Mouse (Mus musculus) heart, postnatal 0 days (tissue): ENCODE data around the gene Pou2f1.

ENCODE experiments used
- CTCF ChIP-seq: IDR thresholded peaks from 2 replicates; pipeline ENCODE4 v1.5.1; 2016; ENCODE audit warnings: antibody characterized with exemption, control low read depth, low read depth
- EP300 ChIP-seq: IDR thresholded peaks from 2 replicates; pipeline ENCODE4 v1.6.1; 2016; ENCODE audit warnings: antibody characterized with exemption, low read depth

DNA sequence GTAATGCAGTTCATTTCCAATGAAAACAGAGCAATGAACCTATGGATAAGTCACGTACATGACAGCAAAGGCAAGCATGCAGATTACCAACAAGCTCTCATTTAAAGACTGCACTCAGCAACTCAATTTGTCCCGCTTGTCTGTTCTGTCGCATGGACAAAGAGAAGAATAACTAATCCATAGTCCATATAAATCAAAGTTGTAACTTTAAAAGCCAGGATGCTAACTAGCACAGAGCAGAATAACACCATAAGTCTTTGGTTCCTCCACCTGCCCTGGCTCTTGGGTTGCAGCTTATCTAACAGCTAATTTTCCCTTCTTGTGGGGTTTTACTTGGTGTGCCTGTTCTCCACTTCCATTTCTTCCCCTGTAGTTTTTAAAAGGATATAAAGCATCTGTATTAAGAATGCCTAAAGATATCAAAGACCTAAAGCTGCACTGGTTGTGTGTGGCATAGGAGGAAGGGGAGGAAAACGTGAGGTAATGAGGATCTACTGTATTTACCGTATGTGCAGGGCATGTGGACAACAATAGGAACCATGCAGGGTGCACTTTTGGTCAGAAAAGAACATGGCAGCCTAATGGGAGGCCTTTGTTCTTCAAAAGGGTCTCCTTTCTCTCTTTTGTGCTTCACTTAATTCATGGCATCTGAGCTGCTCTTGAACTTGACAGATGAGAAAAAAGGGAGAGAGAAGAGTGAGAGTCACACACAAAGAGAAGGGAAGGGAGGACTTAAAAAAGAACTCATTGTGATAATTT, 36.1 kb downstream of the Pou2f1 start:
- TF ChIP-seq CTCF (no peak), EP300 (no peak)
